9 mouse cellular contexts compared by ENCODE assay signal in the genomic region with DNA sequence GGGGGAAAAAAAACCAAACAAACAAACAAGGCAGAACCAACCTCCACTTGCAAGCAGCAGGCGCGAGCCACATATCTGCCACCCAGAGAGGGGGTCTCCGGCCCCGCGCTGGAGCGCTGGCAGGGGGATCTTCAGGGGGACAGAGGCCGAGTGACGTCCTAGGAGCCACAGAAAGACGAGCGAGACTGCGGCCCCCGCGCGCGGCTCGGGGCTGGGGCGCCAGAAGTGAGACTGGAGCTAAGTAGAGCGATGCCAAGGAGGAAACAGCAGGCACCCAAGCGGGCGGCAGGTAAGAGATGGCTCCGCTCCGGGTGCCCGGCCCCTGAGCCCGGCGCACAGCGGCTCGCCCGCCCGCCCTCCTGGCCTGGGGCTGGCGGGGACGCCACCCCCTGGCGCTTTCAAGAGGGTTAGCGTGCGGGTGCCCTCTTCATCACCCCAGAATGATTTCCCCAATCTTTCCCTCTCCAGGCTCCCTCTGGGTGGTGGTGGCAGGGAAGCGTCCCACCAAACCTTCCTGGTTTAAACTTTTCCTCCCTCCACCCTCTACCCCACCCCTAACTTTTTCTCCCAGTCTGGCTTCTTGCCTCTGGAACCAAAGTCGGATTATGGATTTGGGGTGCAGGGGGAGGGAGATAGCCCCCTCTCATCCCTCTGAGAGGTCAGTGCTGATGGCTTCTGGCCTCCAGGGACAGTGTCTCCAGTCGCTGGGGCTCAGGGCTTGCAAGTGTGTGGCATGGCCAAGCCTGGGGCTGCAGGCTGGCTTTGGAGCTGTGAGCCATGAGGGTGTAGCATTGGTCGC. TPM values are rescaled to one million over a fixed set of nuclear protein-coding genes. Genes with fewer than 3 reads are reported as not detected.
DNase-seq lines count a peak whose midpoint lies in the region; ATAC-seq lines count a peak whose summit lies in the region.
"Had no signal": no experiment of that assay in that cellular context is flagged by ENCODE, and none has a peak within 500 bp of the region (broad histone marks: within the 10 kb centered on the region; RNA-seq: fewer than 3 reads in every experiment).

No protein-coding gene starts in this region.

- no peaks in the 10 kb centered on the region for H3K9me3 ChIP-seq in intestine, embryonic 15.5 days
- H3K9me3 ChIP-seq in lung, embryonic 15.5 days, result no peaks in the 10 kb centered on the region

- no peaks in the 10 kb centered on the region for H3K4me1 ChIP-seq in intestine, embryonic 15.5 days (replicated peaks)
- peaks cover 7% of the 10 kb centered on the region; the same call in 1 of the 2 replicates for H3K4me1 ChIP-seq in lung, embryonic 15.5 days

- peak; percentile 39; the same call in 1 of the 2 replicates for ATAC-seq in common myeloid progenitor, adult 5-6 weeks (replicated peaks; ENCODE audit: low read depth, poor library complexity, severe bottlenecking)
- ATAC-seq in intestine, embryonic 15.5 days, result peak; percentile 42
- ATAC-seq in lung, embryonic 15.5 days (ENCODE audit: borderline replicate concordance, extremely low read depth, low FRiP score, low TSS enrichment), result peak; percentile 23; the same call in 1 of the 2 replicates

- DNase-seq in left cerebral cortex, postnatal 36 days (ENCODE audit: low spot score in 2 of 2), result peak; percentile 25 to 45
- no peak for DNase-seq in left cerebral cortex, adult 9 months (ENCODE audit: low spot score in 2 of 2)
- DNase-seq in heart, adult 11 months, result peak; percentile 96
- peak; percentile 24 for DNase-seq in right cerebral cortex, postnatal 14 days
- no peak for DNase-seq in spleen, adult 12 weeks (ENCODE audit: low spot score)

- H3K9ac ChIP-seq in intestine, embryonic 15.5 days, result peak overlapping the region; percentile 93
- peak overlapping the region; percentile 67 for H3K9ac ChIP-seq in lung, embryonic 15.5 days

- peak overlapping the region; percentile 96 for H3K27ac ChIP-seq in intestine, embryonic 15.5 days
- peak overlapping the region; percentile 78 for H3K27ac ChIP-seq in lung, embryonic 15.5 days

- no peaks in the 10 kb centered on the region for H3K27me3 ChIP-seq in intestine, embryonic 15.5 days (replicated peaks)
- H3K27me3 ChIP-seq in lung, embryonic 15.5 days, result no peaks in the 10 kb centered on the region

- peak overlapping the region; percentile 79 for H3K4me3 ChIP-seq in intestine, embryonic 15.5 days (replicated peaks)
- H3K4me3 ChIP-seq in lung, embryonic 15.5 days, result peak overlapping the region; percentile 59

- no peaks in the 10 kb centered on the region for H3K36me3 ChIP-seq in intestine, embryonic 15.5 days
- no peaks in the 10 kb centered on the region for H3K36me3 ChIP-seq in lung, embryonic 15.5 days

- 1% methylated on average over 38 of the region's 38 CpGs for WGBS in intestine, embryonic 15.5 days
- WGBS in lung, embryonic 15.5 days, result under 1% methylated on average over 38 of the region's 38 CpGs

- intact Hi-C loops in left cerebral cortex, postnatal 36 days (cut with DNase I), result loop anchor here (10.0 kb wide), 1 partner anchor 579 kb away; no protein-coding TSS in a partner anchor

- H3K4me2 ChIP-seq in intestine, embryonic 15.5 days (replicated peaks), result peak overlapping the region; percentile 83
- H3K4me2 ChIP-seq in lung, embryonic 15.5 days, result peak overlapping the region; percentile 85

RNA-seq across cellular contexts. Expression of gene Tshz2, which starts 0.9 kb away (rescaled TPM):
- 10 to 100 TPM; 28.2 to 54.5 TPM for total RNA-seq in left cerebral cortex, postnatal 36 days (2021)
- total RNA-seq in common myeloid progenitor, adult 5-6 weeks (2017), result not detected in 2 replicates
- 15.8 and 17.2 TPM in 2 replicates for polyA plus RNA-seq in intestine, embryonic 15.5 days (2015; fragmentation: Nextera tagmentation; extraction: Ambion mirVana)
- polyA plus RNA-seq in lung, embryonic 15.5 days (2015; fragmentation: Nextera tagmentation; extraction: Ambion mirVana), result 5.9 and 7.5 TPM in 2 replicates

RNA-seq across cellular contexts. Expression of gene Gm11011, which starts 46.1 kb away (rescaled TPM):
- not detected for total RNA-seq in left cerebral cortex, postnatal 36 days (2021)
- not detected in 2 replicates for total RNA-seq in common myeloid progenitor, adult 5-6 weeks (2017)
- polyA plus RNA-seq in intestine, embryonic 15.5 days (2015; fragmentation: Nextera tagmentation; extraction: Ambion mirVana), result not detected in 2 replicates
- not detected in 2 replicates for polyA plus RNA-seq in lung, embryonic 15.5 days (2015; fragmentation: Nextera tagmentation; extraction: Ambion mirVana)
- total RNA-seq: left cerebral cortex, postnatal 10 days had no signal

Comparison
In these comparisons a context has a peak if more than half of its experiments do, and no peak if none do; other contexts are left out.
1. DNase-seq: peak in left cerebral cortex, postnatal 36 days (2 of 2), heart, adult 11 months (single experiment) and right cerebral cortex, postnatal 14 days (single experiment); none in left cerebral cortex, adult 9 months (0 of 2) and spleen, adult 12 weeks (single experiment).
2. RNA of gene Tshz2, which starts 0.9 kb away (total RNA-seq): 28.2 to 54.5 TPM in left cerebral cortex, postnatal 36 days; not detected in common myeloid progenitor, adult 5-6 weeks; every median in the first group is over 10 times any median in the second.
3. Peak in every context shown above with its lines, with median percentiles within 50 percentile points of each other: ATAC-seq.